20 mouse cellular contexts compared by ENCODE assay signal in the genomic region with DNA sequence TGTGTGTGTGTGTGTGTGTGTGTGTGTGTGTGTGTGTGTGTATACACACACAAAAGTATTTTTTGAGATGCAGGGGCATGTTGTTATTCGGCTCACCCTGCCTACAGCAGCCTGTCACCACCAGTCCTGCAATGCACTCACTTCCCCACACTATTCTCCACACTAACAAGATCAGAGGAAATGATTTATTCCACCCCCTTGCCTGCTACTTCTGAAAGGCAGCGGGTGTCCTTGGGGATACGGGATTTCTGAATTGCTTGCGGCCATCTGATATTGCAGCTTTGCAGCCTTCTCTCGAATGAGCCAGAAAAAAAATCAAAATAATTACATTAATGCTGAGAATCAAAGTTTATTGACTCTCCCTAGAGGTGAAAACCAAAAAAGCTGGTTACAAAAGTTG.
DNase-seq lines count a peak whose midpoint lies in the region; ATAC-seq and TF ChIP-seq lines count a peak whose summit lies in the region.
"Had no signal": no experiment of that assay in that cellular context is flagged by ENCODE, and none has a peak within 500 bp of the region (broad histone marks: within the 10 kb centered on the region; RNA-seq: fewer than 3 reads in every experiment).

No protein-coding gene starts in this region.

- no peak; the same call in 1 of the 2 replicates for TF ChIP-seq CTCF in midbrain, postnatal 0 days (IDR thresholded peaks at IDR 0.05)

- H3K9me3 ChIP-seq in forebrain, embryonic 11.5 days (ENCODE audit: control insufficient read depth, low read length): no peaks in the 10 kb centered on the region
- no peaks in the 10 kb centered on the region for H3K9me3 ChIP-seq in forebrain, embryonic 10.5 days
- H3K9me3 ChIP-seq in hindbrain, embryonic 14.5 days (ENCODE audit: control insufficient read depth, low read length): no peaks in the 10 kb centered on the region
- no peaks in the 10 kb centered on the region for H3K9me3 ChIP-seq in midbrain, postnatal 0 days (ENCODE audit: low read length)
- H3K9me3 ChIP-seq: heart, embryonic 13.5 days; limb, embryonic 12.5 days; liver, embryonic 13.5 days; lung, embryonic 15.5 days; stomach, embryonic 15.5 days had no signal

- 65% methylated on average over 5 of the region's 5 CpGs for WGBS in forebrain, embryonic 11.5 days
- 80% methylated on average over 5 of the region's 5 CpGs for WGBS in forebrain, embryonic 10.5 days
- WGBS in hindbrain, embryonic 14.5 days: 27% methylated on average over 5 of the region's 5 CpGs
- 19% methylated on average over 5 of the region's 5 CpGs for whole genome bisulfite sequencing in midbrain, postnatal 0 days

- H3K27ac ChIP-seq in forebrain, embryonic 11.5 days (ENCODE audit: low read depth, low read length): no peak overlapping the region
- H3K27ac ChIP-seq in forebrain, embryonic 10.5 days: no peak overlapping the region
- H3K27ac ChIP-seq in hindbrain, embryonic 14.5 days: 0 out of 2 replicates have a peak overlapping the region, but pooled peaks have one; percentile 1
- no peak overlapping the region for H3K27ac ChIP-seq in midbrain, postnatal 0 days (ENCODE audit: low read depth, low read length)
- H3K27ac ChIP-seq: heart, embryonic 13.5 days; limb, embryonic 12.5 days; liver, embryonic 13.5 days; lung, embryonic 15.5 days; stomach, embryonic 15.5 days had no signal

- DNase-seq in forebrain, embryonic 11.5 days (ENCODE audit: low spot score): no peak
- DNase-seq in forebrain, embryonic 10.5 days (ENCODE audit: extremely low spot score, low spot score): no peak
- peak; percentile 10 for DNase-seq in retina, postnatal 1 day
- no peak for DNase-seq in retina, embryonic 14.5 days (ENCODE audit: low spot score)
- DNase-seq in hindbrain, embryonic 14.5 days (ENCODE audit: low spot score): peak; percentile 52
- peak; percentile 44 for DNase-seq in midbrain, postnatal 0 days (ENCODE audit: low spot score)
- DNase-seq in cerebellum, postnatal 4 days (ENCODE audit: low spot score in 2 of 2): no peak
- no peak for DNase-seq in embryo, embryonic 9.5 days (ENCODE audit: extremely low spot score)
- DNase-seq: adrenal gland, postnatal 25 days; cerebellum, adult 9-11 months; heart, postnatal 4 days; kidney, adult 11 months; kidney, postnatal 36 days; layer of hippocampus, adult 9-11 months; liver, embryonic 13.5 days; thymus, adult 2 months had no signal

- no peak overlapping the region for H3K4me3 ChIP-seq in forebrain, embryonic 11.5 days (ENCODE audit: low read depth, low read length)
- H3K4me3 ChIP-seq in forebrain, embryonic 10.5 days: no peak overlapping the region
- no peak overlapping the region for H3K4me3 ChIP-seq in hindbrain, embryonic 14.5 days (replicated peaks; ENCODE audit: low read length)
- H3K4me3 ChIP-seq in midbrain, postnatal 0 days (ENCODE audit: low read depth, low read length): no peak overlapping the region
- H3K4me3 ChIP-seq: heart, embryonic 13.5 days; limb, embryonic 12.5 days; liver, embryonic 13.5 days; lung, embryonic 15.5 days; stomach, embryonic 15.5 days had no signal

- H3K36me3 ChIP-seq in forebrain, embryonic 11.5 days (ENCODE audit: control insufficient read depth, insufficient read depth, low read length): no peaks in the 10 kb centered on the region
- H3K36me3 ChIP-seq in forebrain, embryonic 10.5 days (replicated peaks): no peaks in the 10 kb centered on the region
- no peaks in the 10 kb centered on the region for H3K36me3 ChIP-seq in hindbrain, embryonic 14.5 days (replicated peaks; ENCODE audit: control insufficient read depth, insufficient read depth)
- no peaks in the 10 kb centered on the region for H3K36me3 ChIP-seq in midbrain, postnatal 0 days (ENCODE audit: insufficient read depth, low read length)
- H3K36me3 ChIP-seq: heart, embryonic 13.5 days; limb, embryonic 12.5 days; liver, embryonic 13.5 days; lung, embryonic 15.5 days; stomach, embryonic 15.5 days had no signal

- 0 out of 2 replicates have a peak, but pooled peaks have one; percentile 51 for ATAC-seq in forebrain, embryonic 11.5 days (replicated peaks; ENCODE audit: low FRiP score)
- ATAC-seq in hindbrain, embryonic 14.5 days (ENCODE audit: low FRiP score): peak; percentile 70
- ATAC-seq in midbrain, postnatal 0 days (ENCODE audit: low FRiP score): peak; percentile 75; the same call in 1 of the 2 replicates

- H3K4me1 ChIP-seq in forebrain, embryonic 11.5 days (replicated peaks; ENCODE audit: control insufficient read depth, insufficient read depth, low read length): no peaks in the 10 kb centered on the region
- H3K4me1 ChIP-seq in forebrain, embryonic 10.5 days: peaks cover 8% of the 10 kb centered on the region
- H3K4me1 ChIP-seq in hindbrain, embryonic 14.5 days (replicated peaks; ENCODE audit: control insufficient read depth, insufficient read depth, low read length): no peaks in the 10 kb centered on the region; the same call in 1 of the 2 replicates
- no peaks in the 10 kb centered on the region for H3K4me1 ChIP-seq in midbrain, postnatal 0 days (ENCODE audit: insufficient read depth, low read length)
- H3K4me1 ChIP-seq: heart, embryonic 13.5 days; limb, embryonic 12.5 days; liver, embryonic 13.5 days; lung, embryonic 15.5 days; stomach, embryonic 15.5 days had no signal

- H3K27me3 ChIP-seq in forebrain, embryonic 11.5 days (ENCODE audit: control insufficient read depth, insufficient read depth, low read length): no peaks in the 10 kb centered on the region
- H3K27me3 ChIP-seq in forebrain, embryonic 10.5 days (ENCODE audit: poor library complexity, severe bottlenecking): no peaks in the 10 kb centered on the region
- no peaks in the 10 kb centered on the region for H3K27me3 ChIP-seq in hindbrain, embryonic 14.5 days (ENCODE audit: control insufficient read depth, insufficient read depth, low read length)
- H3K27me3 ChIP-seq in midbrain, postnatal 0 days (ENCODE audit: insufficient read depth, low read length): no peaks in the 10 kb centered on the region
- H3K27me3 ChIP-seq: heart, embryonic 13.5 days; limb, embryonic 12.5 days; liver, embryonic 13.5 days; lung, embryonic 15.5 days; stomach, embryonic 15.5 days had no signal

- H3K9ac ChIP-seq in forebrain, embryonic 11.5 days (ENCODE audit: low read length): no peak overlapping the region
- H3K9ac ChIP-seq in hindbrain, embryonic 14.5 days: no peak overlapping the region
- no peak overlapping the region for H3K9ac ChIP-seq in midbrain, postnatal 0 days (replicated peaks; ENCODE audit: low read length, poor library complexity, severe bottlenecking)
- H3K9ac ChIP-seq: heart, embryonic 13.5 days; limb, embryonic 12.5 days; liver, embryonic 13.5 days; lung, embryonic 15.5 days; stomach, embryonic 15.5 days had no signal

- H3K4me2 ChIP-seq in forebrain, embryonic 11.5 days (ENCODE audit: low read depth, low read length, severe bottlenecking): no peak overlapping the region
- no peak overlapping the region for H3K4me2 ChIP-seq in hindbrain, embryonic 14.5 days (replicated peaks)
- H3K4me2 ChIP-seq in midbrain, postnatal 0 days (ENCODE audit: low read depth, low read length, poor library complexity, severe bottlenecking): no peak overlapping the region
- H3K4me2 ChIP-seq: heart, embryonic 13.5 days; limb, embryonic 12.5 days; liver, embryonic 13.5 days; lung, embryonic 15.5 days; stomach, embryonic 15.5 days had no signal

Comparison
In these comparisons a context has a peak if more than half of its experiments do, and no peak if none do; other contexts are left out.
1. DNase-seq: peak in retina, postnatal 1 day (single experiment), hindbrain, embryonic 14.5 days (single experiment) and midbrain, postnatal 0 days (single experiment); none in forebrain, embryonic 11.5 days (single experiment), forebrain, embryonic 10.5 days (single experiment), retina, embryonic 14.5 days (single experiment), cerebellum, postnatal 4 days (0 of 2) and embryo, embryonic 9.5 days (single experiment).
2. Peak in every context shown above with its lines, with median percentiles within 50 percentile points of each other: ATAC-seq.